Mouse (Mus musculus): ENCODE results near the gene Ffar4.
A peak's percentile ranks its signal among the peaks of the same experiment; 100 is the strongest.

The Ffar4 gene

GRCm38 (mm10) chr19:38096858-38097758 lies at the start of gene Ffar4:
Gene Ffar4, plus strand, starts transcription at chr19:38097071.
- DNase-seq (ENCODE audit: low spot score in 2 of 2) = no peak

DNA sequence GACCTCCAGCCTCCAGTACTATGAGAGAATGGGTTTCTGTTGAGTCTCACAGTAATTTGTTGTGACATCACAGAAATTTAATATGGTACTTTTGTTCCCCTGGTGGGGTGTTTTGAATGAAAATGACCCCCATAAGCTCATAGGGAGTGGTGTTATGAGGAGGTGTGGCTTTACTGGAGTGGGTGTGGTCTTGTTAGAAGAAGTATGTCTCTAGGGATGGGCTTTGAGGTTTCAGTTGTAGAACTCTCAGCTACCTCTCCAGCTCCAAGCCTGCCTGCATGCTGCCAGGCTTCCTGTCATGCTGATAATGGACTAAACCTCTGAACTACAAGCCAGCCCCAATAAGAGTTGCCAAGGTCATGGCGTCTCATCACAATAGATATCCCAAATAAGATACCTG lies 47.2 kb upstream of the Ffar4 start:
- no peak for DNase-seq (ENCODE audit: low spot score in 2 of 2)

DNA sequence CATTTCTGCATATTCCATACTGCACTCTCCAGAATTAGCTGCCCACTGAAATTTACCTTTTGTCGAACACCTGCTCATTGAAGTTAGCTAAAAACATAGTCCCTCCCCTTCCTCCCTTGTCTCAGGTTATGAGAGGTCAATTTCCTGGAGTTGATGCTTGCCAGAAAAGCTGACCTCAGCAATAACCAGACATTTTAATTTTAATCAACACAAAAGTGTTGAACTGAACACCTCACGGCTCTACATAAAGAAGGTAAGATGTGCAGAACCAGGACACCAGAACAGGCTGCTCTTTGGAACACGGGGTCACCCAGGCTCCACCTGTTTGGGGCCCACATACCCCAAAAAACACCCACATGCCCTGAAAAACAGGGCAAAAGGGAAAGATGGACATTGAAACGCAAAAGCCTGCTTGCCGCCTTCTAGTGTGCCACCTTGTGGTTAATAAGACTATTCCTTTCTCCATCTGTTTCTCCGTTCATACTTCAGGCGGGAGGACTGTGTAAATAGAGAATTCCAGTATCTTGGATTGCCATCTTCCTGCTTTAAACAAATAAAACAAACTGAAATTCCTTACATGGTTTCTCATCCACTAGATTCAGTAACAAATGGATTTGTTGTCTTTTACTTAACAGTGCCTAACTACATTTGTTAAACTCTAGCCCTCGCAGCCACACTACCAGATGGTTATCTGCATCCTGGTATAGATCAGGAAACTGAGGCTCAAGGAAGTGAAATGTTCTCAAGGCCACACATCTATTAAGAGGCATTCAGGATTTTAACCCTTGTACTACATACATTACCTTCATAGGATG lies 43.4 kb upstream of the Ffar4 start:
- no peak for DNase-seq (ENCODE audit: low spot score in 2 of 2)

DNA sequence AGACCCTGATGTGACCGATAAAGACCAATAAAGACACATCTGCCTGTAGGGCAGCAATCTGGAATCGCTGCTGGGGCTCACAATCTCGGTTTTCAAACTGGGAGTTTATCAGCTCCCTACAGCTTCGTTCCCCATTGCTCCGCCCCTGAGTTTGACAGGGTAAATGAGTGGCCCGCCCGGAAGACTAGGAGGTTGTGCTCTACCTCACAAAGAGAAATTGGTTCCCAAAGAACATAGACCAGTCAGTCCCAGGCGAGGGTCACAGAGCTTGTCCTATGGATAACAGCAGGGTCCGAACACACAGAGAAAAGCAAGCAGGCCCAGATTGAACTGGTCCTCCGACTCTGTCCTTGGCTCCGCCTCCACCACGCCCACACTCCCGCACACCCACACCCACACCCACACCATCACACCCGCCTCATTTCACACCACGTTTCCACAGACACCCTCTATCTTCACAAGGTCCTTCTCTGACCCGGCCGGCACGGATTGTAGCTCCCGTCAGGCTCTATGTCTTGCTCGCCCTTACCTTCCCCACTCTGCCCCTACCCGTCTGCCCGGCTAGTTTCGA lies 42.6 kb upstream of the Ffar4 start:
- no peak for DNase-seq (ENCODE audit: low spot score in 2 of 2)

DNA sequence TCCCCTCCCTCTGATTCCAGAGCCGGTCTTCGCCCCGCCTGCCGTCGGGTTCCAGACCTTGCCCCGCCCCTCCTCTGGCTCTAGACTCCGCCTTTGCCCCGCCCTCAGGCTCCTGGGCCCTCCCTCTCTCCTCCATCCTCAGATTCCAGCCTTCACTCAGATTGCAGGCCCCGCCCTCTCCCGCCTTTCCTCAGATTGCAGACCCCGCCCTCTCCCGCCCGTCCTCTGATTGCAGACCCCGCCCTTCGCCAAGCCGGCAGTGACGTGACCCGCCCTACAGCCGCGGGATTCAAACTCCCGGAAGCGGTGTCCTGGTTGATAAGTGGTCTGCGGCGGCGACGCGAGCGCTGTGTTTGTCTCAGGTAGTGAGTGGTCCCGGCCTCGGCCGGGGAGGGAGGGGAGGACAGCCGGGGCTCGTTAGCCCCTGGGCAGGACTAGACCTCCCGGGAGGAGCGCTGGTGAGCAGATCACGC lies 42.1 kb upstream of the Ffar4 start, which contains the start of gene Cep55:
Cep55 (plus strand) TSS at position 292 of the 473 bp plus-strand sequence.
- DNase-seq (ENCODE audit: low spot score in 2 of 2) = peak; percentile 81 to 93

DNA sequence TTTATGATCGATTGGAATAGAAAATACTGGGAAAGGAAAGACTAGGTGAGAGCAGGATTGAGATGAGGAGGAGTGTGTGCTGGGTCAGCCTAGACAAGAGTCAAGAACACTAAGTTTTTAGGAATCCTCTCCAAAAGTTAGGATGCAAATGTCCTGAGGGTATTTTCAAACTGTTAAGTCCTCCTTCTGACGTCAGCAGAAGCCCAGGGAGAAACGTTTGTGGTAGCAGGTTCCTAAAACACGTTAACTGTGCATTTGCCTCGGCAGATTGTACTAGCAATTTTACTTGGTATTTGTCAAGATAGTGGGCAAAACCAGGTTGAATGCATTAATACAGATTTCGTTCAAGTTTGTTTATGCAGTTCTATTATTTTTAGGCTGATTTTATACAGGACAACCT lies 41.1 kb upstream of the Ffar4 start:
- no peak for DNase-seq (ENCODE audit: low spot score in 2 of 2)

- no peak for DNase-seq (ENCODE audit: low spot score in 2 of 2)
These were observed 40.6 kb upstream of the Ffar4 start for GRCm38 (mm10) chr19:38056276-38056675.

- DNase-seq (ENCODE audit: low spot score in 2 of 2) = no peak
These were observed 39.9 kb upstream of the Ffar4 start for GRCm38 (mm10) chr19:38056931-38057330.

DNA sequence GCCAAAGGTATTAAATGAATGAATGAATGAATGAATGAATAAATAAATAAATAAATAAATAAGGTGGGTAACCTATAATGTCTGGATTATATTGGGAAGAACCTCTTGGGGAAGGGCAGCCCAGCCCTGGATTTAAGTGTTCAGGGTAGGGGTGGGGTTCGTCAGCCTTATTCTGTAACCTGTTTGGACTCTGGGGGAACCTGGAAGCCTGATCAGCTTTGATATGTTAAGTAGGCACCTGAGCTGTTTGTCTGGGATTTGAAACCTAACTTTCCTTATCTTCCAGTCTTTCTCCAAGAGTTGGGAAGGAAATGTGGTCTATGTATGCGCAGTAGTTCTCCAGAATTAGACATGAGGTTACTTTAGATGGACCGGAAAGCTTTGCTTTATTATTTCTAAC lies 33.7 kb upstream of the Ffar4 start:
- DNase-seq (ENCODE audit: low spot score in 2 of 2) = no peak

- DNase-seq (ENCODE audit: low spot score in 2 of 2) = no peak
These were observed 32.8 kb upstream of the Ffar4 start for GRCm38 (mm10) chr19:38064051-38064450.

GRCm38 (mm10) chr19:38073226-38073625 lies 23.6 kb upstream of the Ffar4 start:
- DNase-seq (ENCODE audit: low spot score in 2 of 2) = no peak

GRCm38 (mm10) chr19:38075051-38075450 lies 21.8 kb upstream of the Ffar4 start:
- DNase-seq (ENCODE audit: low spot score in 2 of 2) = no peak

DNA sequence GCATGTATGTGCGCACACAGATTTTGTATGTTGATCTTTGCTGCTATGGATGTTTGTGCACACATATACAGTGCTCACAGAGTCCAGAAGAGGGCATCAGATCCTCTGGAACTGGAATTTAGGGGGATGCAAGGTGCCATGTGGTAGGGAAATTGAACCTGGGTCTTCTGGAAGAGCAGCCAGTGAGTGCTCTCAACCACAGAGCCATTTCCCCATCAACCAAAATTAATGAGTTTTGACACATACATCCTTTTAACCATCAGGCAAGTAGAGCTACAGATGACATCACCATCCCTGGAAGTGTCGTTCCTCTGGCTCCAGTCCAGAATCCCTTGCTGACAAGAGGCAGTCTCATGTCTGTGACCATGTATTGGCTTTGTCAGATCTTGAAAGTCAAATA lies 20.6 kb upstream of the Ffar4 start:
- DNase-seq (ENCODE audit: low spot score in 2 of 2) = no peak

DNA sequence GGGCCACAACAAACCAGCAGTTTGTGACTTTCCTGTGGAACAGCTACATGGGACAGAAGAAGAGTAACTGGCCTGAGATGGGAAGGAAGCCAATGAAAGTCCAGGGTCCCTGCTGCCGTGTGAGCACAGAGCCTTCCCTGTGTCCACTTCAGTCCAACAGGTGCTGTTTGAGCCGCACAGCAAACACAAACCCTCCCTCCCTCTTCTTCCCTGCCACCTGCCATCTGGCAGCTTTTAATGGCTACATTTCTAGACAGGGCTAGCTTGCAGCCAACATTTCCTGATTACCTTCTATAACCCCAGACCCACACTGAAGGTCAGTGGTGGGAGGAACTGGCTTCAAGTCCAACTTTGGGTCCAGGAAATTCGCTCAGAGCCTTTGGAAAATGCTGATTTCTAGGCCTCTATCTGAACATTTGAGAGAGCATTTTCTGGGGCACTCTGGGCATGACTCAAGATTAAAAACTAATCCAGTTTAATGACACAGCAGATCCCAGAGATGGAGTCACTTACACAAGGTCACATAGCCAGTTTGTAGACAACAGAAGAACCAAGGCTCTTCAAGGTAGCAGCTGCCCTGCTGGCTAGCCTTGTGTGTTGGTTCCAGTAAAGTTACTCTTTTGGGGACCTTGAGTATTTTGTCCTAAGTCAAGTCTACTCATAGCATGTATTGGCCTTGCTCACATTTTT lies 18.9 kb upstream of the Ffar4 start:
- no peak for DNase-seq (ENCODE audit: low spot score in 2 of 2)

GRCm38 (mm10) chr19:38081361-38081760 lies 15.5 kb upstream of the Ffar4 start:
- DNase-seq (ENCODE audit: low spot score in 2 of 2) = no peak

GRCm38 (mm10) chr19:38082931-38083525 lies 13.8 kb upstream of the Ffar4 start:
- DNase-seq (ENCODE audit: low spot score in 2 of 2) = no peak

DNA sequence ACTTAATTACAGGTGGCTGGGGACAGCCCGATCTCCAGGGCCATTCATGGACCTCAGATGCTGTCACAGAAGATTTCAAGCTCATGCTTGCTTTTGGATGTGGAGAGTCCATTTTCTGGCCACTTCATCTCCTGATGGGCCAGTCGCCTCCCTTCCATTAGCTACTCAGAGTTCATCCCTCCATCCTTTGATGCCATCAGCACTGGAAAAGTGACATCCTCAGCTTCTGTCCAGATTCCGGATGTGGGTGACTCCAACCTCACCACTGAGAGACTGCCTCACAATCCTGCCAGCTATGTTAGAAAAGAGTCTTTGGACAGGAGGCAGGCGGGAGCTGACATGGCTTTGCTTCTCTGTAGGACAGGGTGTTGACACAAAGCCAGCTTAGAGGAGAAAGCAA lies 11.0 kb upstream of the Ffar4 start:
- DNase-seq (ENCODE audit: low spot score in 2 of 2) = no peak

- peak; percentile 1 to 18 for DNase-seq (ENCODE audit: low spot score in 2 of 2)
These were observed 9.8 kb upstream of the Ffar4 start for GRCm38 (mm10) chr19:38086948-38087551.

GRCm38 (mm10) chr19:38089358-38089757 lies 7.5 kb upstream of the Ffar4 start:
- no peak for DNase-seq (ENCODE audit: low spot score in 2 of 2)

GRCm38 (mm10) chr19:38091512-38091985 lies 5.3 kb upstream of the Ffar4 start:
- no peak for DNase-seq (ENCODE audit: low spot score in 2 of 2)

DNA sequence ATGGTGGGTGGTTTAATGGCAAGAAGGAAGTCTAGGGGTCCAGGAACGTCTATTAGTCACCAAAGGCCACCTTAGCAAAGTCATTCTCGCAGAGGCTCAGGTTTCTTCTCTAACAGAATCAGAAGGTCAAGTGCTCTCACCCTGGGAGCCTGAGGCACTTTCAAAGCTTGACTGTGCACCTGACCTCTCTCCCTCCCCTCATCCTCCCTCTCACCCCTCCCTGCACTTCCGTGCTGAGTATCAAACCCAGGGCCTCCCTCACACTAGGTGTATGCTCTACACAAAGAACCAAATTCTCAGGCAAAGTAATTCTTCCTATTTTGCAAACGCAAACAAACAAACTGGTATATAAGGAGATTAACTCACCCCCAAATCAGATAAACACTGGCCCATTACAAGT lies 640 bp upstream of the Ffar4 start:
- DNase-seq (ENCODE audit: low spot score in 2 of 2) = no peak
